Mouse (Mus musculus): ENCODE measurements around the gene Cpsf3. TPM values are rescaled to one million over a fixed set of nuclear protein-coding genes. Genes with fewer than 3 reads are reported as not detected.

Gene Cpsf3
- total RNA-seq, 2 experiments from 2014 or later: 17.3 to 21.0 TPM

DNA sequence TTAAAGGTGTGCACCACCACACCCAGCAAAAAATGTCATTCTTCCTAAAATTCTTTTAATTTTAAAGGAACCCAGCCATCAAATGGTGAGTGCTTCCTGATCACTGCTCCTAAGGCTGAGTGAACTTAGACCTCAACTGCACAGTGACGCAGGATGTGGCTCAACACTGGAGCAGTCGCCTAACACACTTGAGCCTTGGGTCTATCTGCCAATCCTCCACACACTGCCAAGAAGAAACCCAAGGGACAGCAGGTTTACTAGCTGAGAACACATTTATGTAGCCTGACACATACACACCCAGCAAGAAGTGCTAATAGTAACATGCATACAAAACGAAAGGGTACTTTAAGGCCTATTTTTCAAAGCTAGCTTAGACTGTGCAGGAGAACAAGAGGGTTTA lies 41.1 kb downstream of the Cpsf3 start:
- peak; percentile 58 for DNase-seq
- Histone ChIP-seq H3K27ac (0 out of 2 replicates have a peak overlapping the region, but pooled peaks have one; percentile 4), H3K4me3 (no peak overlapping the region)
- intact Hi-C loops (cut with DNase I): no loop called here
- TF ChIP-seq CTCF (IDR thresholded peaks at IDR 0.05): no peak

DNA sequence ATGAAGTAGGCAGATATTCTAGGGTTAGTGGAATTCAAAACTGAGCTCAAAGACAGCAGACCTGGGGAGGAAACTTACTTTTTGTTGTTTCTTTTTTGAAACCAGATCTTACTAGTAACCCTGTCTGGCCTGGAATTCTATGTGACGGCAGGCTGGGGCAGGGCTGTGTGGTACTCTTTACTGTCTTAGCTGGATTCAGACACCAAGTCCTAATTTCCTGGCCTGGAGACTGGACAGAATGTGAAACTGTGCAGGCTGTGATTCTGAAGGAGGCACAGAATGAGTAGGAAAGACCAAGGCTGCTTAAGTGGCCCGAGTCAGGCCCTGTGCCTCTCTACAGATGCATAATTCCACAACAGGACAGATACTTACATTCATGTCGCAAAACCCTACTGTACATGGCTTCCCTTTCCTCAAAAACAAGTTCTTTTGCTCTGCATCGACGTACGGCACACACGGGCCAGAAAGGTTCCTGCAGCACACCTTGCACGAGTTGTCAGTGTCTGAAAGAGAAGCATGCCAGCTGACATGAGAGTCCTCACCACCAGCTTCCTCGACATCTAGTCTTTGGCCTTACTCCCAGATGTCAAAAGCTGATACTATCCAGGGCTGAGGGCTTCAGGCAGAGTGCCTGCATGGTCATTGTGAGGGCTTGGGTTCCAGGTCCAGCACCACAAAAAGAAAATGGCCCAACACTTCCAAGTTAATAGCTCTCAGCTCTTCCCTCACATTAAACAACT lies 44.6 kb downstream of the Cpsf3 start:
- H3K27ac ChIP-seq: peak overlapping the region; percentile 16
- no peak for DNase-seq

DNA sequence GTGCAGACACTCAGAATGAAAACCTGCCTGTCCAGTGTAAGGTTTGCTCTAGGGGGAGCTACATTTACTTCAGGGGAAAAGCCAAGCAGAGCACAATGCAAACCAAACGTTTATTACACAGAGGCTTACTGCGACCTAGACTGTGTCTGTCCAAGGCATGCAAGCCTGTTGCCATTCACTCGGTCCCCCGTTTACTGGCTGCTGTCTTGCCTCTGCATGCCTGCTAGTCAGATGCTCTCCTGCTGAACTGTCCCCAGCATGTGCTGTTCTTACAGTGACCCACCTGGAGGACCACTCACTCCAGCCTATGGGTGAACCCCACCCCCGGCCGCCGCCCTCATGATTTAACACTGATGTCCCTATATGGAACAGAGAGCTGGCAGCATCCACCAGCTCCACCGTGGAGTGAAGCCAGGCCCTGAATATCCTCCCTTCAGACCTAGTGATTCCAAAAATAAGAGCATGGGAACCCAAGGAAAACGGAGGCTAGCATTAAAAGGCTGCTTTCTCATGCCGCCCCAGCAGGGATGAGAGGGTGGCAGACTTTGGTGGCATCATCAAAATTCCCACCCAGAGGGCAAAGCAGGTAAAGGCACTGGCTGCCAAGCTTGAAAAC lies 45.9 kb downstream of the Cpsf3 start:
- DNase-seq: peak; percentile 36
- intact Hi-C loops (cut with DNase I): no loop called here
- Histone ChIP-seq H3K27ac (peak overlapping the region; percentile 24), H3K4me3 (no peak overlapping the region)
- TF ChIP-seq CTCF (IDR thresholded peaks at IDR 0.05): no peak

More for the DNA sequence above, 44.6 kb downstream of the Cpsf3 start:
- TF ChIP-seq CTCF (IDR thresholded peaks at IDR 0.05): no peak
- H3K4me3 ChIP-seq: no peak overlapping the region
- intact Hi-C loops (cut with DNase I): no loop called here

DNA sequence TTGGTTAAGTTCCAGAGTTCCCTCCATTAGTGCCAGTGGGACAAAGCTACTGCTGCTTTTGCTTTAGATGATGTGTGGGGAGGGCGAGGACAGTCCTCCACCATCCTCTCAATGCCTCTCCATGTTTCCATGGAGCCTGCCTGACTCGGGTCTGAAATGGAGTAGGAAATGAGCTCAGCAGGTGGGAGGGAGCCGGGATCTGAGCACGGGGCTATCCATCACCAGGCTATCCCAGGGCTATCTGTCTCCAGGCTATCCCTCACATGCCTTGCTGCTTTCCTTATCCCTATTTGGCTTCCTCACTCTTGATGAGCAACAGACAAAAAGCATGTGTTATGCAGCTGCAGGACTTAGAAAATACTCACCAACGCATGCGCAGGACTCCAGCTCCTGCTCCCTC lies 46.5 kb downstream of the Cpsf3 start:
- H3K4me3 ChIP-seq: no peak overlapping the region
- no peak for DNase-seq
- peak overlapping the region; percentile 24; the same call in 1 of the 2 replicates for H3K27ac ChIP-seq
- TF ChIP-seq CTCF (IDR thresholded peaks at IDR 0.05): no peak
- intact Hi-C loops (cut with DNase I): no loop called here

DNA sequence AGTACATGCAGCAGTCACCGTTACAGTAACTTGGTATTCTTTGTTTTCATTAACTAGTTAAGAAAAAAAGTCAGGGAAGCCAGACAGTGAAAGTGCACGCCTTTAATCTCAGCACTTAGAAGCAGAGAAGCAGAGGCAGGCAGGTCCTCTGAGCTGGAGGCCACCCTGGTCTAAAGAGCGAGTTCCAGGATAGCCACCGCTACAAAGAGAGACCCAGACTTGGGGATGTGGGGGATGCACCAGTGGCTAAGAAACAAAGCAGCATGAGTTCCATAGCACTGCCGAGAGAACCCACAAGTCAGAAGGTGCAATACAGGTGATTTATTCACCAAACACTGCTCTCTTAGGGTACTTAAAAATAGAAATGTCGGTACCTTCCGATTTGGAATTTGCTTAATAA lies 47.8 kb downstream of the Cpsf3 start:
- Histone ChIP-seq H3K4me3 (no peak overlapping the region), H3K27ac (no peak overlapping the region)
- intact Hi-C loops (cut with DNase I): no loop called here
- TF ChIP-seq CTCF (IDR thresholded peaks at IDR 0.05): no peak
- no peak for DNase-seq

DNA sequence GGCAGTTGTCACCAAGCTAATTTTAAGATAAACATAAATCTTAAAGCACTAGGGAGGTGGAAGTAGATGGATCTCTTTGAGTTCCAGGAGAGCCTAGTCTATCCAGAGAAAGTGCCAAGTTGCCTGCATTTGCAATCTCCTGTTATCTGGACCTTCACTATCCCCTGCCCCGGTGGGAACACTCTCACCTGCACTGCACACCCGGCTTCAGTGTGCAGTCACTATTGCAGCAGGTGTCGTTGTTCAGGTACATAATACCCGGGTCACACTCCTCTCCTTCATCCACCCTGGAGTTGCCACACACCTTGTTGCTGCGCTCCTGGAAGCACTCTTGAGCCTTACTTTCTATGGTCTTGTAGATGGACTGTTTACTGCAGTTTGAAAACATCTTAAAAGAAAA lies 48.6 kb downstream of the Cpsf3 start:
- intact Hi-C loops (cut with DNase I): no loop called here
- no peak overlapping the region for H3K4me3 ChIP-seq
- H3K27ac ChIP-seq: no peak overlapping the region
- no peak for DNase-seq
- no peak for TF ChIP-seq CTCF (IDR thresholded peaks at IDR 0.05)

DNA sequence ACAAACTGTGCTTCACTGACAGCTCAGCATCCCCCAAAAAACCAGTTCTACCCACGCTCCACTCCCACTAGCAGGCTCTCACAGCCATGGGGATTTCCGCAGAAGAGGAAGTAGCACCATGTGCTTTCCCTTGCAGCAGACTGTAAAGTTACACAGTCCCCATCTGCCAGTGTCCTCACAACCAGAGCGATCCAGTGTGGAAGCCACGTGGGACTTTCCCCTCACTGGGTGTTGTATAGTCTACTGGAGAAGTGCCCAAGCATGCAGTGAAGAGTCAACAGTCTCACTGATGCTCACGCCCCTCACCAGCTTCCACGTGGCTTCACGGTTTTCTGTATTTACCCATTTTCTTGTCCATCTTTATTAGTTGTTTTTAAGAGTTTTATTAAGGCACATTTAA lies 50.7 kb downstream of the Cpsf3 start:
- Histone ChIP-seq H3K27ac (no peak overlapping the region), H3K4me3 (no peak overlapping the region)
- DNase-seq: no peak
- intact Hi-C loops (cut with DNase I): no loop called here
- TF ChIP-seq CTCF (IDR thresholded peaks at IDR 0.05): no peak

DNA sequence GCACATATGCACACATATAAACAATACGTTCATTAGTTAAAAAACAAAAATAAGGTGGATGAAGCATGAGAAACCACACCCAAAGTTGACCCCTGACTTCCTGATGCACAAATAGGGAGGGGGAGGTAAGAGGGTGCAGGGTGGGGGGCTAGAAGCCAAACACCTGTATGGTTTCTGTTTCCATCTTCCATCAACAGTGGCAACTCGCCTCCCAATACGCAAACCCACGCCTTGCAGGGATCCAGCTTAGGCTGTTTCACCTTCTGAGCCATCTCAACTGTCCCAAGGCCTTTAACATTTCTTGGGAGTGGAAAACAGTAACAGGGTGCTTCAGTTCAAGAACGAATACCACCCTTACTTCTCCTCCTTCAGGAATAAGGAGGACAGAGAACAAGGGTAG lies 52.0 kb downstream of the Cpsf3 start:
- H3K27ac ChIP-seq: no peak overlapping the region
- TF ChIP-seq CTCF (IDR thresholded peaks at IDR 0.05): no peak
- no peak overlapping the region for H3K4me3 ChIP-seq
- intact Hi-C loops (cut with DNase I): no loop called here
- no peak for DNase-seq

DNA sequence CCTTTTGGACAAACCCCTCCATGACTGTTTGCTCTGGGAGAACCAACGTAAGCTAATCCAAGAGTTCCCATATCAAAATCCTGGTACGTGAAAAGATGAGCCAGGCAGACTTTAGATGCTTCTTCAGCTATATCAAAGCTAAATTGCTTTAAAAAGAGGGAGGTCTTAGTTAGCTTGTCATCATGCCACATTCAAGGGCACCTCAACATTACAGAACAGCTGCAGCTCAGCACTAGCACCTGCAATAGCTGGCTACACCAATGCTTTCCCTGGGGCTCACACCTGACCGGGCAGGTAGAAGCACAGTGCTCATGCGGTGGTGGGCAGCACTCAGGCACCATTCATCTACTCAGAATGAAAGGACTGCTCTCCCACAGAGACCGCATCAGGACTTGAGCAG lies 55.5 kb downstream of the Cpsf3 start:
- intact Hi-C loops (cut with DNase I): no loop called here
- TF ChIP-seq CTCF (IDR thresholded peaks at IDR 0.05): no peak
- no peak for DNase-seq
- Histone ChIP-seq H3K27ac (no peak overlapping the region), H3K4me3 (no peak overlapping the region)

DNA sequence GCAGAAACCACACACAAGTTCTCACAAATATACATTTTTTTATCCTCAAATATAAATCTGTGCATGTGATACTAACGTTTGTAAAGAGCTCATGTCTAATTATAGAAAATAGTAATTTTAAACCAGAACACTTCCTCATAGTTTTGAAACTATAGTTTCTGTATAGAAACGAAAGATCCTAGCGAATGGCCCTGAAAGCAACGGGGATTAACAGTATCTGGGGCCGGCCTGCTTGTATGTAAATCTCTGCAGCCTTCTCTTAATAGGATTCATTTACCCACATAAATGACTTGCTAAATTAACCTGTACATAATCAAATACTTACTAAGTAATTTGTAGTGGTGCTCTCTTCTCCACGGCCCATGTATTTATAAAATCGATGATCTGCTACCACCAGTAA lies 61.8 kb downstream of the Cpsf3 start:
- no peak overlapping the region for H3K4me3 ChIP-seq
- H3K27ac ChIP-seq: no peak overlapping the region
- intact Hi-C loops (cut with DNase I): no loop called here
- TF ChIP-seq CTCF (IDR thresholded peaks at IDR 0.05): no peak
- no peak for DNase-seq

DNA sequence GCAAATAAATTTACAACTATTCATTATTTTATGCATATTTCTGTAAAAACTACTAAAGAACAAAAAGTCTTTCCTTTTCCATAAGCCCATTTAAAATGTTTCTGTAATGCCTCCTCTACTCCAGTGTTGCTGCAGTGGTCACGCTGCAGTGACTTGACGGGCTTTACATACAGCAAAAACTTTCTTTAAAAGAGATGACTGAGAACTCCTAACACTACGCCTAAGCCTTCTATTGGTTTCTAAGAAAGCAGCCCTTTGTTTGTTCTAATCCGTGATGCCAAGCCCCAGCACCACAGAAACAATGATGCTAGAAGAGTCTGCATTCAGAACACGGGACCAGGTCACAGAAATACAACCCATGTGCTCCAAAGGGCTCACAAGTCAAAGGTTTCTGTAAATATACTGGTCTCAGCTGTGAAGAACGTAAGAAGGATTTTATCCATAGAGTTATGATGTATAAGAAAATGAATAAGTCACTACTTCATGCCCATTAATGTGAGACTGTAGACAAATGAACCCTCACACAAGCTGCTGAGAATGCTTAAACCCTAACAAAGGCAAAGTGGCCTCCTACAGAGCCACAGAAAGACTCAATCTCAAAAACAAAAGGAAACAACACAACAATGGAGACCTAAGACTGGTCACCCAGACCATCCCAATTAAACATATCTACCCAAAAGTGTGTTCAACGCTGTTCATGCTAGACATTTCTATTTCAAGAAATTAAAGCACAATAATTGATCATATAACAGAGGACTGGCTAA lies 65.1 kb downstream of the Cpsf3 start:
- no peak for DNase-seq
- H3K4me3 ChIP-seq: no peak overlapping the region
- no peak overlapping the region for H3K27ac ChIP-seq
- intact Hi-C loops (cut with DNase I): no loop called here
- no peak for TF ChIP-seq CTCF (IDR thresholded peaks at IDR 0.05)

DNA sequence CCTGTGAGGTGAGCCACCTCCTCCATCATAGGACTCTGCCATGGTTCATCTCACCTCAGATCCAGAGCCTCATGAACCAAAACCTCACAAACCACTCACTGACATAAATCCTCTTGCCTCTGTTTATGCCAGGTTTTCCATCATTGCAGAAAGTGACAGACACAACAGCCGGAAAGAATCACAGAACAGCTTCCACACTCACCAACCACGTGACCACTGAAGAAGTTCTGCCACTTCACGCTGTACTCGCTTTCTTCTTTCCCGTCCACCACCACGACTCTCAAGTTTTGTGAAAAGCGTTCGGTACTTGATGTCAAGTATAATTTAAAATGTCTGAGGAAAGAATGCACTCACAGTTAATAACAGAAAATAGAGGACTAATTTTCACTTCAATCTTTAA lies 68.5 kb downstream of the Cpsf3 start:
- DNase-seq: no peak
- H3K4me3 ChIP-seq: no peak overlapping the region
- TF ChIP-seq CTCF (IDR thresholded peaks at IDR 0.05): no peak
- no peak overlapping the region for H3K27ac ChIP-seq
- intact Hi-C loops (cut with DNase I): no loop called here

DNA sequence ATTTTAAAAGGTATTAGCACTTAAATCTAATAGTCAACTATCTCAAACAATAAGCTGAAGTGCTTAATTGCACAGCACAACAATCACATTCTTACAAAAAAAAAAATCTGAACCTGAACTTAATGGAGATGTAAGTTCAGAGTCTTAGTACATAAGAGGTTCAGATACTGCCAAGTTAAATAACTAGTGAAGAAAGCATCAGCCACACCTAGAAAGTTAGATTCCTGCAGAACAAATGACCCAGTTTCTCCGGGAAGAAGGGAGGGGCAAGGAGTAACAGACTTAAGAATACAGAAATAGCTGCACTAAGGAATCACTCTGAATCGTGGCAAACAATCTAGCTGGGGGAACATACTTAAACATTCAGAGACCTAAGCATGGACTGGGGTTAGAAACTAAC lies 77.5 kb downstream of the Cpsf3 start:
- Histone ChIP-seq H3K4me3 (peak overlapping the region; percentile 14; the same call in 1 of the 2 replicates), H3K27ac (peak overlapping the region; percentile 62)
- DNase-seq: no peak
- no peak for TF ChIP-seq CTCF (IDR thresholded peaks at IDR 0.05)
- intact Hi-C loops (cut with DNase I): no loop called here

All from gastrocnemius, adult 2 months (tissue).